Mouse (Mus musculus): Measurements from ENCODE around the gene Pde4b.

Gene Pde4b

DNA sequence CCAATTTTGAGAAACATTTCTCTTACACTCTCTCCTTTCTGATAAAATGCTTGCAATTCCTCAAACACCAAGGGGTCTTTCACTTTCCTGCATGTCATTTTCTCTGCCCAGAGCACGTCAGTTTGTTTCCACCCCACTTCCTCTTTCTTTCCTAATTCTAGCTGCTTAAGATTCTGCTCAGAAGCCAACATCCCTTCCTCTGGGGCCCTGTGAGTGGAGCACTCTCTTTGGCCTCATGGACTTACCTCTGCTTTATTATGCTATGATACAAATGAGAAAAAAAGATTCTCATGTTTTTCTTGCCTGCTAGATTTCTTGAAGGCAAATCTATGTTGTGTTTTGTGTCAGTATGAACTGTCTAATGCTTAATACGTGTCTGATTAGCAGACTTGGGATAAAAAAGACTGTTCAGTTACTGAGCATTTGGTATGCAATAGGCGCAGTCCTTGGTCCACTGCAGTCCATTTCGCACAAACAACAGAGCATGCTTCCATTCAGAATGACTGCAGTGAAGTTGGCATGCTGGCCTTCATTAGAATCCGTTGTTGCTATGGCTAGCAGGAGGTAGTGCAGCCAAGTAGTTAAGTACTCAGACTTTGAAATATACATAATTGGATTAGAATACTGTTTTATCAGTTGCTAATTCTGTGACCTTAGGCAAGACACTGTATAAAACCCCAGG lies 446.8 kb downstream of the Pde4b start:
- in situ Hi-C loops (cut with MboI), result no loop called here

DNA sequence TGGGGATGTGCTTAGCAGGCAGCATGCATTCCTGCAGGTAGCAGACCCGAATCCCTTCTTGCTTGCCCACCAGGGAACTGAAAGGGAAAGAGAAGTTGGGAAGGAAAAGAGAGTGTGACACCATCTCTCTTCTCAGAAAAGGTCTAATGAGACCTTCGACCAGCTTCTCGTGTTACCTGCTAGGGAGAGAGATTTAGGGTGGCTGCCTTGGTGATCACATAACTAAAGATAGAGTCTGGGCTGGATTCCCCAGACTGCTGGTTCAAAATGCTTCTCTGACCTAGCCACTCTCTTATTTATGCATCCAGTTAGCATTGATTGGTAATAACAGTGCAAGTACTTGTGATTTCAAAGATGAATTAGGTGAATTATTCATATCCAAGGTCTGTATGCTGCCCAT lies 448.5 kb downstream of the Pde4b start:
- in situ Hi-C loops (cut with MboI), result no loop called here

DNA sequence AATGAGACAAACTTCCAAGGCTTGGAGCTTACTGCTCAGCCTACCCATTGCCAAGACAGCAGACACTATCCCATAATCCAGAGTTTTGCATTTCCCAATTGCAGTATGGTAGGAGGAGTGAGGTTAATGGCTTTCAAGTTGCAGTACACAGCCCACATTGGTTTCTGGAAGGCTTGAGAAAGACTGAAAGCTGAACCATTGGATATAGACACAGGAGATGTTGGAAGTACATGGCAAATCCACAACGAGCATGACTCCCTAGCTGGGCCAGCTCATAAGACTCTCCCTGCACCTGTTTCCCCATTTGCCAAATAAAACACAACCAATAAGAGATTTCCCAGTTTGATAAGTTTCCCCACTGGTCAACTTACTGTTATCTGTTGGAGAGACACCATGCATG lies 450.9 kb downstream of the Pde4b start:
- in situ Hi-C loops (cut with MboI), result no loop called here

DNA sequence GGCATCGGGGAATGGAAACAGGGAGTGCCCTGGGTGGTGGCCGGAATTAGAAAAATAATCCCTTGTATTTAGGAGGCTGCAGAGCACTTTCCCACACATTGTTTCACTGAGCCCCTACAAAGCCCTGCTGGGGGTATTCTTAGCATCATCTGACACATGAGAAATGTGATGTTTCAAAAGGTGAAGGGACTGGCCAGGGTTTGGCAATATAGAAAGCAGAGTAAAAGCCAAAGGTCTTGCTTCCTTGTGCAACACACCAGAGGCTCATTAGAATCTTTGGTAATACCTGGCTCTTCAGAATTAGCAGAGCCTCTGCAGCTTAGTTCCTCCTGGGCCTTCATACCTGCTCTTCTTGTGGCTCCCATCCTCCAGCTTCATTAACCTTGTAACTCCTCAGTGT lies 451.4 kb downstream of the Pde4b start:
- in situ Hi-C loops (cut with MboI), result no loop called here

DNA sequence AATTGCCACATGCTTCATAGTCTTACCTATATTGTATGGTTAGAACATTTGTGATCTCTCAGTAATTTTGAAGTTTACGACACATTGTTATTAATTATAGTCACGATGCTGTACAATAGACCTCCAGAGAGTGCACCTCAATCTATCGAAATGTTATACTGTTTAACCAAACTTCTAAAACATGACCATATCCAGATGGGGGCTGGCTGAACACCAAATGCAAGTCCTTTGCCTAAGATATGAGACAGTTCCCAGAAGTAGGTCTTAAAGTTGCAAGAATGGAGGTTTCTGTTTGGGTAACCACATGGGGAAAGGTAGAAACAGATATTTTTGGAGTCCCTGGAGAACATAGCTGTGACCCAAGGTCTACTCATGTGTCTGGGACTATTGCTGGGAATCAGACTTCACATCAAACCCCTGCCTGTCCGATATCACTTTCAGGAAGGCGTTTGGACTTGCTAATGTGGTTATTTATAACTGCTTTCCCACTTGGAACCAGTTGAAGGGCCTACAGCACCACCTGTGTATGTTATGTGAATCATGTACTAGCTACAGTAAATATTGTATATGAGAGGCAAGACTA lies 452.3 kb downstream of the Pde4b start:
- in situ Hi-C loops (cut with MboI), result no loop called here

DNA sequence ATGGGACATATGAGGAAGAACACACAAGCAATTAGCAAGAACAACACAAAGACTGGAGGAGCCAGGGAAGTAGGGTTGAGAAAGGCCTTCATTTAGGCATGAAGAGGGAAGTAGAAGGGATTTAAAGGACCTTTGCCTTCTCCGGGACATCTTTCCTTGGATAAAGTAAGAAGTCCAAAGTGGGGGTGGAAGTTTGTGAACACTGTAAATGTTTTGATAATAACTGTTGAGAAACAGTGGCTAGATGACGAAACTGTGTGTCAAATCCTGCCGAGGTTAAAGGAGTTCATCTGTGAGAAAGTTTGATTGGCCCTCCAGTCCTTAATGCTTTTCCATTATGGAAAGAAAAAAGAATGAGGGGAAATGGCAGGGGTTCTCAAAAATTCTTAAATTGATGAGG lies 455.6 kb downstream of the Pde4b start:
- in situ Hi-C loops (cut with MboI), result no loop called here

DNA sequence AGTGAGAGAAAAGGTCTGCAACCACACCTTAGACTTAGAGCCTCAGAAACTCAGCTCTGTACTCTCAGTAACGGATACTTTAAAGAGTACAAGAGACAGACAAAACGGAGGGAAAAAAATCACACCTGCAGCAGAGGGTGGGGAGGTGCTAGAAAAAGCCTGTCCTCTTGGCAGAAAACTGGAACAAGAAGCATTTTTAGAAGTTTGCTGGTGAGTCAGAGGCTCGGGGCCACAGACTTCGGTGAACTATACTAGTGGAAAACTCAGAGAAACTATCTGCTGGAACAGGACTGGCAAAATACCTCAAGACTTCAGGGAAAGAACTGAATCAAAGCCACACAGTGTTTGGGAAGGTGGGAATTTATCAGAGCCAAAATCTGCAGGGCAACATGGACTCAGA lies 457.9 kb downstream of the Pde4b start:
- in situ Hi-C loops (cut with MboI), result no loop called here

GRCm38 (mm10) chr4:102555566-102555965 lies 468.2 kb downstream of the Pde4b start:
- in situ Hi-C loops (cut with MboI), result no loop called here

DNA sequence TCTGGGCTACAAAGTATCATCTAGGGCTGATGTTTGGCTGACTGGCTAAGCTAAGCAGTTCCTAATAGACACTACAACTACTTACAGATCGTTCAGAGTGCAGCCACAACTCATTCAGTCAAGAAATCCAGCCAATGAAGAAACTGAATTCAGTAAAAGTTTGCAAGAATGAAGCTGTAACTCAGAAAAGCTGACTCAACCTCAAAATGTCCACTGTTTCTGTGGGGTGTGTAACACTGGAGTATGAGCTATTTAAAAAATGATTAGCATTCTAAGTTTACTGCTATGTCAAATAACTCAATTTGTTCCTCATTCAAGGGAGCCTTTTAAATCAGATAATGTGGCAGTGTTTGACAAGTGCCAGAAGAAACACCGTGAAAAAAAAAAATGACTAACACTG lies 469.7 kb downstream of the Pde4b start:
- in situ Hi-C loops (cut with MboI), result no loop called here

GRCm38 (mm10) chr4:102557508-102558220 lies 470.3 kb downstream of the Pde4b start:
- in situ Hi-C loops (cut with MboI), result no loop called here

DNA sequence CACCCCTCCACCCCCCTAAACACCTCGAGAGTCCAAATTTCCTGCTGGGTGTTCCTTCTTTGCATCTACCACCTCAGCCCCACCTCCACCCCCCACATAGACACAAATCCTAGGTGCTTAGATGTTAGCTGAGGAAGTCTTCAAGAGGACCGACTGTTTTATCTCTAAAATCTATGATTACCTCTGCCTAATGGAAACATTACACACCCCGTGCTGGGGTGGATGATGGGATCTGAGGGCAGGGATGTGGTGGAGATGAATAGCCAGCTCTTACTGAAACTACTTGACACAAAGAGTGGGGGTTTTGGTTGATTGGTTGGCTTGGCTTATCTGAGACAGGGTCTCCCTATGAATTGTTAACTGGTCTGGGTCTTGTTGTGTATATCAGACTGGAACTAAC lies 471.0 kb downstream of the Pde4b start:
- in situ Hi-C loops (cut with MboI), result no loop called here

GRCm38 (mm10) chr4:102560676-102561280 lies 473.4 kb downstream of the Pde4b start:
- in situ Hi-C loops (cut with MboI), result no loop called here

- in situ Hi-C loops (cut with MboI), result no loop called here
These were observed 476.0 kb downstream of the Pde4b start for GRCm38 (mm10) chr4:102563273-102563855.

- in situ Hi-C loops (cut with MboI), result no loop called here
These were observed 476.9 kb downstream of the Pde4b start for GRCm38 (mm10) chr4:102564286-102564685.

- in situ Hi-C loops (cut with MboI), result no loop called here
These were observed 479.1 kb downstream of the Pde4b start for GRCm38 (mm10) chr4:102566421-102566820.

DNA sequence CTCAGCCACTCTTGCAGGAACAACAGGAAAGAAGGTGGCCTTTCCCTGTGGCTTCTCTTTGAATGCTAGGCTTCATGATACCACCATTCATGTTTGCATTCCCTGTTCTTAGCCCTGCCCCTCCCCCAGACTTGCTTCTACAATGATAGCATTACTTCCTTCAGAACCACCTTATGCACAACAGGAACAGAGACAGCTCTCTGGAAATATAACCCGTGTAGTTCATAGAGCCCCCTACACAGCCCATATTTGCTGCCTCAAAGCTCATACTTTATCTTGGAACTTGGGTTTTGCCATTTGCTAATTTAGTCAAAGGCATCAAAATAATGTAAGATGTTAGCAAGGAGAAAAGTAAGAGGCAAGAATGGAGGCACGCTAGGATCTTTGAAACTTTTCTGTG lies 479.8 kb downstream of the Pde4b start:
- in situ Hi-C loops (cut with MboI), result no loop called here

GRCm38 (mm10) chr4:102567676-102568254 lies 480.4 kb downstream of the Pde4b start:
- in situ Hi-C loops (cut with MboI), result no loop called here

DNA sequence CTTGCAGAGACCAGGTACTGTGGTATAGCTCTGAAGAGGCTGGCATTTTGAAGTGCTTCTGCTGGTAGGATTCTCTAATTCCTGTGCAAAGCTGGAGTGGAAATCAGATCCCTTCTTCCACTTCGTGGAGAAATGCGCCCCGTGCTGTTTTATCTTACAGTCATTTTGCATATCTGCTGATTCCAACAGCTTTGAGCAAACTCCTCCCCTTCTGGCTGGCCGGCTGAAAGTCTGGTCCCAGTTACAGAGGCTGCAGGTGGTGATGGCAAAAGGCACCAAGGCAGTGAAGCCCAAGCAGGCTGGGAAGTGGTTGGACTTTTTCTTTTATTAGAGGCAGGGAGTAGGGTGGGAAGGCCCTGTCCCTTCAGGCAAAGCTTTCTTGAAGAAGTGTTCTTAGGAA lies 481.2 kb downstream of the Pde4b start:
- in situ Hi-C loops (cut with MboI), result no loop called here

DNA sequence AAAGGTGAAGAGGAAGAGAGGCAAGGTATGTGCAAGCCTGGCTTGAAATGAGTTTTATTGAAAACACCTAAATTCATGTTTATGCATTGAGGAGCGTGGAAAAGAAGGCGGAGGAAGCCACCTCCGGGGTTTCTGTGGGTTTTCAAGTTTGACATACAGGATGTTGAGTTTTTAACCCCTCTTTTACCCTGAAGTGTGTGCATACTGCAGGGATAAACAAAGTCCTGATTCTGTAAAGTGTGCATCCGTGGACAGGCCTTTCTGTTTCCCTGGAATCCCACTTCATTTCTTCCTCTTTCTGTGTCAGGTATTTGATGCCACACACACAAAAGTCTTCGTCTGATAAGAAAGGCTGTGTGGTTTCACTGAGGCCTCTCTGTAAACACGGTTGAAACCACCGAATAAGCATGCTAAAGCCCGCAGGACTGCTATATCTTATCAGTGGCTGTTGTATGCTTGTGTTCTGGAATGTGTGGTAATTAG lies 481.8 kb downstream of the Pde4b start:
- in situ Hi-C loops (cut with MboI), result no loop called here

DNA sequence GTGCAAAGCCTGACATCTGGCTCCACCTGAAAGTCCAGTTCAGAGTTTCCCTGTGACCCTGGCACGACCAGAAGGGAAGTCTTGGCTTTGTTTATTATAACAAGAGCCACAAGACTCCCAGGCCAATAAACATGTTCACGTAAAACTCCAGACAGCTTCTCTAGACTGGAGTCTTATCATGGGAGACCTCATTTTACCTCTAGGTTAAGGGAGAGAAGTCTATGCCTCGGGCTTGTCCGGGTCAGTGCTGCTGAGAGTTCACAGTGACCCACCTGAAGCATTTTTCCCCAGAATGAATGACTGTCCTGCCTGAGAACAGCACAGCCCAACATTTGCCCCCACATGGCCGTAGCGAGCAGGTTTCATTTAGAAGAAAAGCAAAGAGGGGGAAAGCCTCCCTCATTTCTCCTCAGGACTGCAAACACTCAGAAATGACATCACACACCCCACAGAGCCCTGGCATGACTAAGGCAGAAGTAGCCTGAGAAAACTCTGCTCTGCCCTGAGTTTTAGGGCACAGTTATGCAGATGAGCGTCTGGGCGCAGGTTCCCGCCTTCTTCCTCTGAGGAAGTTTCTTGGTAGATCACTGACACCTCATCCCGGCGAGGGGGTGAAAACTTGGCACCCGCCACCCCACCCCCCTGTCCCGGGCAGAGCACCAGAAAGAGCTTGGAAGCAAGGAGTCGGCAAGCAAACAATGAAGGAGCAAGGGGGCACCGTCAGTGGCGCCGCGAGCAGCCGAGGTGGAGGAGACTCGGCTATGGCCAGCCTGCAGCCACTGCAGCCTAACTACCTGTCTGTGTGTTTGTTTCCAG lies 482.8 kb downstream of the Pde4b start:
- in situ Hi-C loops (cut with MboI), result loop anchor here (5.0 kb wide), 1 partner anchor 53 kb away; no protein-coding TSS in a partner anchor

Measured in mature B cell (primary cell).